In the genomic region with DNA sequence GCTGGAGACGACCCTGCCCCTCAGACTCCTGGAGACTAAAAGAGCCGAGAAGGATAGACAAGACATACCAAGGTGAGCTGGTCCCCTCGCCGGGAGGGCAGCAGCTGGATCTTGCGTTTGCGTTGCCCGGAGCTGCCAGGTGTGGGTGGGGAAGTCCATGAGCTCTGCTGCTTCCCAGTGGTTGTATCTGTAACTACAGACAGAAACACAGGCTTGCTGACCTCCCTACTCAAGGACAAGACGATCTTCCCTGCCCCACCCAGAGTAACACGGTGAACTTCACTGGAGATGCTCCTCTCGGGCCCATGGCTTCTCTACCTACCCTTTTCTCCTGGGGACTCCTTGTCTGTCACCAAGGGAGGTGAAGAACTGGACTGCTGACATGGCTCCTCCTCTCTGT, we compare ENCODE assay signal across 26 mouse cellular contexts. TPM values are rescaled to one million over a fixed set of nuclear protein-coding genes. Genes with fewer than 3 reads are reported as not detected.
DNase-seq lines count a peak whose midpoint lies in the region; TF ChIP-seq lines count a peak whose summit lies in the region.
"Had no signal": no experiment of that assay in that cellular context is flagged by ENCODE, and none has a peak within 500 bp of the region (broad histone marks: within the 10 kb centered on the region; RNA-seq: fewer than 3 reads in every experiment).

No protein-coding gene starts in this region.

- intact Hi-C loops in heart, postnatal 14 days (cut with DNase I): no loop called here
- intact Hi-C loops in gastrocnemius, adult 2 months (cut with DNase I): no loop called here

- H3K4me1 ChIP-seq in testis, adult 2 months (ENCODE audit: control insufficient read depth, insufficient read depth, low read length): no peaks in the 10 kb centered on the region
- H3K4me1 ChIP-seq: embryonic facial prominence, embryonic 10.5 days; heart, embryonic 10.5 days had no signal

- DNase-seq in heart, adult 11 months: peak; percentile 88
- DNase-seq in heart, postnatal 14 days: no peak
- DNase-seq in testis, postnatal 14 days (ENCODE audit: low spot score): no peak
- DNase-seq in brain, adult 2 months (ENCODE audit: low read depth, low spot score): peak; percentile 22
- DNase-seq in gastrocnemius, adult 2 months: no peak
- DNase-seq in urinary bladder, adult 2 months (ENCODE audit: low spot score): no peak
- DNase-seq: adrenal gland, postnatal 14 days; cerebellum, adult 2 months; cerebellum, postnatal 10 days; gastrocnemius, postnatal 36 days; heart, adult 18-20 months; heart, postnatal 10 days had no signal

- no peak overlapping the region for H3K27ac ChIP-seq in testis, adult 2 months (ENCODE audit: control insufficient read depth, insufficient read depth, low read depth, low read length)
- H3K27ac ChIP-seq in gastrocnemius, adult 2 months: no peak overlapping the region
- H3K27ac ChIP-seq: embryonic facial prominence, embryonic 10.5 days; heart, embryonic 10.5 days; hindbrain, embryonic 14.5 days had no signal

- H3K4me3 ChIP-seq in testis, adult 2 months (ENCODE audit: control insufficient read depth, low read depth, low read length): no peak overlapping the region
- H3K4me3 ChIP-seq in gastrocnemius, adult 2 months: no peak overlapping the region
- H3K4me3 ChIP-seq: embryonic facial prominence, embryonic 10.5 days; heart, embryonic 10.5 days had no signal

- no peak for TF ChIP-seq POLR2A in testis, adult 2 months (IDR thresholded peaks at IDR 0.05; ENCODE audit: control insufficient read depth, low read depth, low read length)

- TF ChIP-seq CTCF in testis, adult 2 months (IDR thresholded peaks at IDR 0.05; ENCODE audit: control insufficient read depth, insufficient read depth, insufficient replicate concordance, low read depth, low read length): peak; percentile 13; the same call in 1 of the 2 replicates
- no peak for TF ChIP-seq CTCF in gastrocnemius, adult 2 months (IDR thresholded peaks at IDR 0.05)

- H3K27me3 ChIP-seq in testis, adult 2 months (ENCODE audit: control insufficient read depth, insufficient read depth, low read length): no peaks in the 10 kb centered on the region
- H3K27me3 ChIP-seq: CH12.LX had no signal

- H3K36me3 ChIP-seq in testis, adult 2 months (ENCODE audit: control insufficient read depth, insufficient read depth, low read length): peaks cover 1% of the 10 kb centered on the region

RNA-seq across cellular contexts. Expression of gene Pom121, which starts 10.6 kb away (rescaled TPM):
- total RNA-seq in heart, postnatal 14 days (2021): 10 to 100 TPM; 15.8 to 18.2 TPM
- polyA plus RNA-seq in testis, adult 2 months (2012; rRNA removed): 97.5 and 107 TPM in 2 replicates
- 10 to 100 TPM; 11.0 to 12.3 TPM for total RNA-seq in gastrocnemius, adult 2 months (2021)
- 6.8 and 13.5 TPM in 2 replicates for polyA plus RNA-seq in urinary bladder, adult 2 months (2012; rRNA removed)

RNA-seq across cellular contexts. Expression of gene Nsun5, which starts 14.0 kb away (rescaled TPM):
- 10 to 100 TPM; 14.5 to 17.0 TPM for total RNA-seq in heart, postnatal 14 days (2021)
- polyA plus RNA-seq in testis, adult 2 months (2012; rRNA removed): 16.0 and 16.5 TPM in 2 replicates
- total RNA-seq in gastrocnemius, adult 2 months (2021): 1 to 10 TPM; 7.8 to 9.2 TPM
- polyA plus RNA-seq in urinary bladder, adult 2 months (2012; rRNA removed): 23.9 and 31.5 TPM in 2 replicates

RNA-seq across cellular contexts. Expression of gene Trim50, which starts 30.7 kb away (rescaled TPM):
- total RNA-seq in heart, postnatal 14 days (2021): not detected
- polyA plus RNA-seq in testis, adult 2 months (2012; rRNA removed): 0.78 and 0.99 TPM in 2 replicates
- total RNA-seq in gastrocnemius, adult 2 months (2021): not detected
- not detected in 2 replicates for polyA plus RNA-seq in urinary bladder, adult 2 months (2012; rRNA removed)
- total RNA-seq: adrenal gland, adult 18-20 months; adrenal gland, postnatal 14 days; CH12.LX; ES-E14; gastrocnemius, adult 18-20 months; gastrocnemius, postnatal 36 days; hematopoietic stem cell, adult 5-6 weeks had no signal
- polyA plus RNA-seq: embryonic facial prominence, embryonic 10.5 days; embryonic facial prominence, embryonic 14.5 days; forebrain, embryonic 14.5 days; frontal cortex, adult 2 months; heart, embryonic 10.5 days; heart, embryonic 14.5 days; hindbrain, embryonic 14.5 days had no signal

RNA-seq across cellular contexts. Expression of gene Fkbp6, which starts 33.9 kb away (rescaled TPM):
- total RNA-seq in heart, postnatal 14 days (2021): under 1 TPM; 0.29 to 0.61 TPM
- 71.8 and 87.2 TPM in 2 replicates for polyA plus RNA-seq in testis, adult 2 months (2012; rRNA removed)
- total RNA-seq in gastrocnemius, adult 2 months (2021): not detected
- not detected in 2 replicates for polyA plus RNA-seq in urinary bladder, adult 2 months (2012; rRNA removed)
- total RNA-seq: adrenal gland, postnatal 14 days; CH12.LX; gastrocnemius, adult 18-20 months; gastrocnemius, postnatal 36 days; hematopoietic stem cell, adult 5-6 weeks had no signal
- polyA plus RNA-seq: activated CD4-positive, CD25-positive, alpha-beta regulatory T cell, adult 4 months; cerebellum, adult 2 months; embryonic facial prominence, embryonic 10.5 days; embryonic facial prominence, embryonic 14.5 days; forebrain, embryonic 14.5 days; heart, embryonic 14.5 days had no signal

Comparison
In these comparisons a context has a peak if more than half of its experiments do, and no peak if none do; other contexts are left out.
1. DNase-seq: peak in heart, adult 11 months (single experiment) and brain, adult 2 months (single experiment); none in heart, postnatal 14 days (0 of 2), testis, postnatal 14 days (single experiment), gastrocnemius, adult 2 months (single experiment) and urinary bladder, adult 2 months (single experiment).